Mouse (Mus musculus) hindbrain, embryonic 12.5 days (tissue): ENCODE measurements around the gene Spg21. TPM values are rescaled to one million over a fixed set of nuclear protein-coding genes. Genes with fewer than 3 reads are reported as not detected.

Source experiments
- ATAC-seq: fragments of 200-750 bp; cut with Nextera tagmentation; 2 replicates; pipeline ENCODE4 v1.8.0; 2017; ENCODE audit warnings: moderate TSS enrichment; ENCODE audit not compliant: low FRiP score
- H3K27ac ChIP-seq: fragments of 300-500 bp; sonication (generic); 2 replicates; pipeline ENCODE4 v1.5.1; 2016; ENCODE audit warnings: mild to moderate bottlenecking
- H3K27me3 ChIP-seq: fragments of 300-500 bp; sonication (generic); 2 replicates; pipeline ENCODE4 v1.6.1; 2016; ENCODE audit warnings: mild to moderate bottlenecking
- H3K36me3 ChIP-seq: fragments of 300-500 bp; sonication (generic); 2 replicates; pipeline ENCODE4 v1.6.1; 2016; ENCODE audit warnings: mild to moderate bottlenecking
- H3K4me1 ChIP-seq: fragments of 300-500 bp; sonication (generic); 2 replicates; pipeline ENCODE4 v1.6.1; 2016
- H3K4me2 ChIP-seq: fragments of 300-500 bp; sonication (generic); replicated peaks from 2 replicates; pipeline ENCODE4 v1.6.1; 2016; ENCODE audit warnings: mild to moderate bottlenecking
- H3K4me3 ChIP-seq: fragments of 300-500 bp; sonication (generic); 2 replicates; pipeline ENCODE4 v1.5.1; 2016; ENCODE audit warnings: mild to moderate bottlenecking
- H3K9ac ChIP-seq: fragments of 300-500 bp; sonication (generic); 2 replicates; pipeline ENCODE4 v1.6.1; 2016; ENCODE audit warnings: mild to moderate bottlenecking, moderate library complexity
- H3K9me3 ChIP-seq: fragments of 300-500 bp; sonication (generic); replicated peaks from 2 replicates; pipeline ENCODE4 v1.6.1; 2016; ENCODE audit warnings: mild to moderate bottlenecking
- WGBS: fragments of 180-500 bp; shearing (Covaris S2); methylation state at CpG from one replicate; pipeline ENCODE4 v1.1.7; 2016; 5-methylcytosine and 5-hydroxymethylcytosine counted together
- polyA plus RNA-seq: library from polyadenylated mRNA; unstranded; fragments of >200 nt; fragmentation: Nextera tagmentation; extraction: Ambion mirVana; gene quantifications from 2 replicates; pipeline ENCODE4 v1.2.1, GENCODE M21; 2016

The Spg21 gene
- polyA plus RNA-seq, result 121 and 136 TPM in 2 replicates

GRCm38 (mm10) chr9:65460732-65461442, at the start of gene Spg21:
Gene Spg21 (plus strand): TSS chr9:65460947.
- Histone ChIP-seq H3K27ac (peak within 1 kb of the TSS; percentile 91), H3K4me1 (peaks cover 22% of the 10 kb centered on the region), H3K4me3 (peak within 1 kb of the TSS; percentile 89), H3K36me3 (peaks cover 10% of the 10 kb centered on the region), H3K27me3 (no peaks in the 10 kb centered on the region), H3K9ac (peak within 1 kb of the TSS; percentile 91), H3K9me3 (no peaks in the 10 kb centered on the region), H3K4me2 (peak within 1 kb of the TSS; percentile 77)
- peak; percentile 97 for ATAC-seq
- under 1% methylated on average over 50 of the region's 53 CpGs for WGBS

DNA sequence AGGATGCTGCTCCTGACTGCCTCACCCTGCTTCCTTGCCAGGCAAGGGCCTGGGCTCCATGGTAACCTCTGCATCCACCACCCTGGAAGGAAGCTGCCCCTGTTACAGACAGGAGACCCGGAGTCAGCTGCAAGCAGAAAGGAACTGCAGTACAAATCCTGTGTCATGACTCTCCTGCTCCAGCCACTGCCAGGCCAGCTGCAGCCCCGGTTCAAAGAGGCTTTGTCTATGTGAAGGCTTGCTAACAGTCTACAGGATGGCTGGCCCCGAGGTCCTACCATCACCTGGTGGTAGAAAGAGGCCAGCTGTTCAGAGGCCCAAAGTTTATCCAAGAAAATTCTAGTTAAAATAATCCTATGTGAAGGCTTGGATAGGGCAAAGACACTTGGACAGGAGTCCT, 49.4 kb upstream of the Spg21 start:
- ATAC-seq, result no peak
- Histone ChIP-seq H3K27ac (no peak overlapping the region), H3K9ac (no peak overlapping the region), H3K4me2 (no peak overlapping the region), H3K9me3 (no peaks in the 10 kb centered on the region), H3K36me3 (no peaks in the 10 kb centered on the region; the same call in 1 of the 2 replicates), H3K4me1 (no peaks in the 10 kb centered on the region), H3K27me3 (no peaks in the 10 kb centered on the region), H3K4me3 (no peak overlapping the region)
- 73% methylated on average over 3 of the region's 3 CpGs for WGBS

- WGBS, result 60% methylated on average over 3 of the region's 3 CpGs
- Histone ChIP-seq H3K27ac (no peak overlapping the region), H3K4me1 (no peaks in the 10 kb centered on the region), H3K4me2 (no peak overlapping the region), H3K9ac (no peak overlapping the region), H3K27me3 (no peaks in the 10 kb centered on the region), H3K4me3 (no peak overlapping the region), H3K36me3 (no peaks in the 10 kb centered on the region), H3K9me3 (no peaks in the 10 kb centered on the region)
- no peak for ATAC-seq
These were observed 43.0 kb upstream of the Spg21 start for GRCm38 (mm10) chr9:65417738-65418137.

DNA sequence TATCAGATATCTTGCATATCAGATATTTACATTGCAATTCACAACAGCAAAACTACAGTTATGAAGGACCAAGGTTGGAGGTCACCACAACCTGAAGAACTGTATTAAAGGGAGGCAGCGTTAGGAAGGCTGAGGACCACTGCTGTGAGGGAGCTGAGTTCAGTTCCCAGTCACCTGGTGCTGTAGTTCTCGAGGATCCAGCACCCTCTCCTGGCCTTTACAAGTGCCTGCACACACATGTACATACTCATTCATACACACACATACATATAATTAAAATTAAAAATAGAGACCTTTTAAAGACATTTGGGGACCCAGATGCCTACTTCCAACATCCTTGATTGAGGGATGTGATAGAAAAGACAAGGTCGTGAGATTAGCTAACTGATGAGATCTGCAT, 41.1 kb upstream of the Spg21 start:
- no peak for ATAC-seq
- WGBS, result 76% methylated on average over 3 of the region's 3 CpGs
- Histone ChIP-seq H3K9me3 (no peaks in the 10 kb centered on the region), H3K4me3 (no peak overlapping the region), H3K36me3 (no peaks in the 10 kb centered on the region), H3K4me2 (no peak overlapping the region), H3K9ac (no peak overlapping the region), H3K27ac (no peak overlapping the region), H3K4me1 (no peaks in the 10 kb centered on the region), H3K27me3 (no peaks in the 10 kb centered on the region; the same call in 1 of the 2 replicates)

DNA sequence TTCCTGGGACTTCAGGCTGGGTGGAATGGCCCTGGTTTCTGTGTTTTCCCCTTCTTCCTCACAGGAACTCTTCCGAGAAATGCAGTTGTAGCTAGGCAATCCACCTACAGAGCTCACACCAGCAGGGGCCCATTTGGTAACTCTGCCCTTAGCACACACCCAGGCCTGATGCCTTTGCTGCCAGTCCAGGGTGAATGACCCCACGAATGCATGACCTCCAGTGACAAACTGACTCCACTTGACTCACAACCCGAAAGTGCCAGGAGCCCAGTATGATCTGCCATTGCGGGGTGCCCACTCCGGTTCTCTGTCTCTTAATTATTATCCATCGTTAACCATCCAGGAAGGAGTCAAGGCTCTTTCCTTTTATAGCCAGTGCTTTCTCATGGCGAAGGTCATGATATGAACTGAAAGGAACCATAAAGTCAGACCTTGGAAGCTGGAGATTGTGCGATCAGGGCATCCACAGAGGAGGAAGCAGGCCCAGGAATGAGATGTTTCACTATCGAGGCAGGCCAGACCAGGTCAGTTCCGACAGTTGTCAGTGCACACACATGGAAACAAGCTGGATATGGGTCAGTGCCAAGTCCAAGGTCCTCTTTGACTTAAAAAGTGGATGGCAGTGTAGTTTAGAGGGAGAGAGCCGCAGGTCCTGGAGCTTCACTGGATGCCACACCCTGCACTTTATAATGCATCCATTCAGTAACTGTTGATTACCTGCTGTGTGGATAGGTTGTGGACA, 37.8 kb upstream of the Spg21 start, which contains the start of gene Slc51b:
Gene Slc51b (minus strand): TSS at position 196 of the 742 bp plus-strand sequence.
- no peak for ATAC-seq
- 82% methylated on average over 11 of the region's 11 CpGs for WGBS
- H3K27ac ChIP-seq, result no peak within 1 kb of the TSS
- H3K9me3 ChIP-seq, result no peaks in the 10 kb centered on the region
- no peaks in the 10 kb centered on the region; the same call in 1 of the 2 replicates for H3K27me3 ChIP-seq
- H3K9ac ChIP-seq, result no peak within 1 kb of the TSS
- H3K36me3 ChIP-seq, result no peaks in the 10 kb centered on the region
- H3K4me2 ChIP-seq, result no peak within 1 kb of the TSS
- H3K4me3 ChIP-seq, result no peak within 1 kb of the TSS
- H3K4me1 ChIP-seq, result no peaks in the 10 kb centered on the region

DNA sequence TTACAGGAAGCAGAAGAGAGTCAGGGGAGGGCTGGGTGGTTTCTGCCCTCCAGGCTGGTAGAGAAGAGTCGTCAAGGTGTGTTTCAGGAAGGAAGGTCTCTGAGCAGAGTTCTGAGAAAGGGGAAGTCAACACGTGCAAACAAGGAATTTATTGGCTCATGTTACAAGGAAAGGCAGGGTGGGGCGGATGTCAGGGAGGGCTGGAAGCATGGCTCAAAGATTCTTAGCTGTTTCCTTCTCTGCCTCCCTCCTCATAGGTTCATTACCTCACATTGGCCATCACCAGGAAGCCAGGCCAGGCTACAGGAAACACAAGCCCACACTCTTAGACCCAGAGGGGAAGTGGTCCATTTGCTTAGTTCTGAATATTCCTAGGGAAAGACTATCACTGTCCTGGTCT, 36.4 kb upstream of the Spg21 start:
- H3K27me3 ChIP-seq, result no peaks in the 10 kb centered on the region; the same call in 1 of the 2 replicates
- H3K27ac ChIP-seq, result no peak overlapping the region
- WGBS, result 51% methylated on average over 3 of the region's 3 CpGs
- H3K4me1 ChIP-seq, result no peaks in the 10 kb centered on the region
- no peaks in the 10 kb centered on the region for H3K36me3 ChIP-seq
- no peak overlapping the region for H3K4me2 ChIP-seq
- H3K4me3 ChIP-seq, result no peak overlapping the region
- no peaks in the 10 kb centered on the region for H3K9me3 ChIP-seq
- ATAC-seq, result no peak
- no peak overlapping the region for H3K9ac ChIP-seq

DNA sequence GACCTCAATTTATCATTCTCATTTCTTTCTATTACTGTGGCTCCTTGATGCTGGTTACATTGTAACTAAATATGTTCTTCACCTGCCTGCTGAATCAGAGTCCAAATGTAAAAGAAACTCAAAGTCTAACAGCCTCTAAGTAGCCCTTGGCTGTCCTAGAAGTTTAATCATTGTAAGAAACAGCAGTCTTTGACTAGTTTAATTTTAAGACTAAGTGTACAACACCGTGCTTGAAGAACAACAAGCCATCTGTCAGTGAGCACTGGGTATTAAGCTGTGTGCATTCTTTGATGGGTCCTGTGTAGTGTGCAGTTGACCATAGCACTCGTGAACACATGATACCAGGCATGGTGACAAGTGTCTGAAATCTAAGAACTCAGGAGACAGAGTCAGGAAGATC, 33.2 kb upstream of the Spg21 start:
- WGBS, result 80% methylated on average over 2 of the region's 2 CpGs
- no peaks in the 10 kb centered on the region; the same call in 1 of the 2 replicates for H3K27me3 ChIP-seq
- H3K4me2 ChIP-seq, result no peak overlapping the region

GRCm38 (mm10) chr9:65428003-65428402, 32.7 kb upstream of the Spg21 start:
- H3K4me3 ChIP-seq, result no peak overlapping the region
- 86% methylated on average over 5 of the region's 5 CpGs for WGBS
- no peak overlapping the region for H3K4me2 ChIP-seq
- no peak for ATAC-seq
- no peak overlapping the region for H3K27ac ChIP-seq
- H3K36me3 ChIP-seq, result no peaks in the 10 kb centered on the region
- no peak overlapping the region for H3K9ac ChIP-seq
- no peaks in the 10 kb centered on the region for H3K4me1 ChIP-seq
- no peaks in the 10 kb centered on the region for H3K9me3 ChIP-seq
- no peaks in the 10 kb centered on the region; the same call in 1 of the 2 replicates for H3K27me3 ChIP-seq

More for the DNA sequence above, 33.2 kb upstream of the Spg21 start:
- Histone ChIP-seq H3K27ac (no peak overlapping the region), H3K36me3 (no peaks in the 10 kb centered on the region), H3K9ac (no peak overlapping the region), H3K9me3 (no peaks in the 10 kb centered on the region), H3K4me3 (no peak overlapping the region), H3K4me1 (no peaks in the 10 kb centered on the region)
- ATAC-seq, result no peak

DNA sequence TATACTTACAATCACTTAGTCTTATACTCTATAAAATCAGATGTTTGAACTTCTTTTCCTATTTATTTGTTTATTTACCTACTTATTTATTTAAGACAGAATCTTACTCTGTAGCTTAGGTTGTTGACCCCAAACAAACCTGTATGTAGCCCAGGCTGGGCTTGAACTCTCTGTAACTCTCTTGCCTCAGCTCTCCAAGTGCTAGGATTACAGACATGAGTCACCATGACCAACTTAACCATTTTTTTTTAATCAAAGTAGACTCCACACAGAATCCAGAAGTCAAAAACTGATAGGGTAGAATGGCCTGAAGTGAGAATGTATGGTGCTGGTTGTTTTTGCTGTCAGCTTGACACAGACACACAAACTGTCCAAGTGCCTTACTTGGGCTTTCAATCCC, 30.3 kb upstream of the Spg21 start:
- no peaks in the 10 kb centered on the region for H3K36me3 ChIP-seq
- no peak overlapping the region for H3K4me2 ChIP-seq
- no peak overlapping the region for H3K4me3 ChIP-seq
- ATAC-seq, result no peak
- H3K9ac ChIP-seq, result no peak overlapping the region
- no peaks in the 10 kb centered on the region for H3K27me3 ChIP-seq
- H3K27ac ChIP-seq, result no peak overlapping the region
- H3K4me1 ChIP-seq, result no peaks in the 10 kb centered on the region
- H3K9me3 ChIP-seq, result no peaks in the 10 kb centered on the region

DNA sequence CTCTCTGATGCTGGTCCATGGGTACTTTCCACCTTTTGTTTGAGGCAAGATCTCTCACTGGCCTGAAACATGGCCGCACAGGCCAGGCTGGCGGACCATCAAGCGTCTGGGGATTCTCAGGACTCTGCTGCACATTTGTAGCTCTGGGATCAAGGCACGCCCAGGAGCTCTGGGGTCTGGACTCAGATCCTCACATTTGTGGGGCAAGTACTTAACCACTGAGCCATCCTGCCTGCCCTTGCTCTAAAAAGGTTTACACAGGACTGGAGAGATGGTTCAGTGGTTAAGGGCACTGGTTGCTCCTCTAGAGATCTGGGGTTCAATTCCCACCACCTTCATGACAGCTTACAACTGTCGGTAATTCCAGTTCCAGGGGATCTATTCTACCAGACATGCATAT, 29.8 kb upstream of the Spg21 start:
- ATAC-seq, result no peak
- H3K36me3 ChIP-seq, result no peaks in the 10 kb centered on the region
- WGBS, result 89% methylated on average over 5 of the region's 5 CpGs
- no peak overlapping the region for H3K4me3 ChIP-seq
- no peaks in the 10 kb centered on the region for H3K9me3 ChIP-seq
- H3K4me1 ChIP-seq, result no peaks in the 10 kb centered on the region
- no peaks in the 10 kb centered on the region for H3K27me3 ChIP-seq
- no peak overlapping the region for H3K9ac ChIP-seq
- no peak overlapping the region for H3K4me2 ChIP-seq
- no peak overlapping the region for H3K27ac ChIP-seq

GRCm38 (mm10) chr9:65432236-65432635, 28.5 kb upstream of the Spg21 start:
- Histone ChIP-seq H3K4me2 (no peak overlapping the region), H3K4me1 (peaks cover 8% of the 10 kb centered on the region), H3K36me3 (no peaks in the 10 kb centered on the region), H3K4me3 (no peak overlapping the region), H3K27ac (no peak overlapping the region), H3K27me3 (no peaks in the 10 kb centered on the region), H3K9me3 (no peaks in the 10 kb centered on the region), H3K9ac (no peak overlapping the region)
- no peak for ATAC-seq
- 0% methylated on average over 3 of the region's 3 CpGs for WGBS

DNA sequence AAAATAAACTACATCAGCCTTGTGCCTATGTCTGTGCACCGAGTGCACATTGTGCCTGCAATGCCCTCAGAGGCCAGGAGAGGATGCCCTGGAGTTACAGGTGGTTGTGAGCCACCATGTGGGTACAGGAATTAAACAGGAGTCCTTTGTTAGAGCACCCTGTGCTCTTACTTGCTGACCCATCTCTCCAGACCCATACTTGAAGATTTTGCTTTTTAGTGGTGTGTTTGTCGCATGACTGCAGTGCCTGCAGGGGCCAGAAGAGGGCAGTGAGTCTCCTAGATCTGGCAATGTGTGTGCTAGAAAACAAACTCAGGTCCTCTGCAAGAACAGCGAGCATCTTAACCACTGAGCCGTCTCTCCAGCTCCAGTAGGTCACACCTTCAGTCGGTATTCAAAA, 26.6 kb upstream of the Spg21 start:
- no peaks in the 10 kb centered on the region for H3K27me3 ChIP-seq
- ATAC-seq, result no peak
- no peak overlapping the region for H3K9ac ChIP-seq
- WGBS, result 63% methylated on average over 5 of the region's 5 CpGs
- peaks cover 6% of the 10 kb centered on the region; the same call in 1 of the 2 replicates for H3K36me3 ChIP-seq
- no peaks in the 10 kb centered on the region for H3K9me3 ChIP-seq
- no peak overlapping the region for H3K4me3 ChIP-seq
- no peak overlapping the region for H3K4me2 ChIP-seq
- no peak overlapping the region for H3K27ac ChIP-seq
- peaks cover 8% of the 10 kb centered on the region for H3K4me1 ChIP-seq
